ENCODE assay signal across 25 mouse cellular contexts in genomic region chr2:43270802-43271201, GRCm38 (mm10).
DNase-seq lines count a peak whose midpoint lies in the region; ATAC-seq and TF ChIP-seq lines count a peak whose summit lies in the region.
"Had no signal": no experiment of that assay in that cellular context is flagged by ENCODE, and none has a peak within 500 bp of the region (broad histone marks: within the 10 kb centered on the region; RNA-seq: fewer than 3 reads in every experiment).

No protein-coding gene starts in this region.

- WGBS in forebrain, postnatal 0 days, result 45% methylated on average over 1 of the region's 1 CpGs
- WGBS in forebrain, embryonic 16.5 days, result 66% methylated on average over 1 of the region's 1 CpGs
- WGBS in midbrain, postnatal 0 days, result 70% methylated on average over 1 of the region's 1 CpGs
- 77% methylated on average over 1 of the region's 1 CpGs for WGBS in midbrain, embryonic 15.5 days
- 88% methylated on average over 1 of the region's 1 CpGs for WGBS in stomach, postnatal 0 days

- H3K9me3 ChIP-seq in forebrain, postnatal 0 days (ENCODE audit: low read length), result no peaks in the 10 kb centered on the region
- no peaks in the 10 kb centered on the region for H3K9me3 ChIP-seq in forebrain, embryonic 16.5 days (ENCODE audit: control insufficient read depth, low read length)
- no peaks in the 10 kb centered on the region for H3K9me3 ChIP-seq in midbrain, postnatal 0 days (ENCODE audit: low read length)
- no peaks in the 10 kb centered on the region for H3K9me3 ChIP-seq in midbrain, embryonic 15.5 days
- H3K9me3 ChIP-seq in stomach, postnatal 0 days (ENCODE audit: control insufficient read depth, low read length), result no peaks in the 10 kb centered on the region
- H3K9me3 ChIP-seq: forebrain, embryonic 15.5 days; hindbrain, embryonic 10.5 days; limb, embryonic 12.5 days; liver, embryonic 12.5 days; midbrain, embryonic 13.5 days; neural tube, embryonic 12.5 days had no signal

- no peak for TF ChIP-seq EP300 in stomach, postnatal 0 days (optimal IDR thresholded peaks at IDR 0.05)

- no peaks in the 10 kb centered on the region for H3K4me1 ChIP-seq in forebrain, postnatal 0 days (ENCODE audit: insufficient read depth)
- H3K4me1 ChIP-seq in forebrain, embryonic 16.5 days (replicated peaks; ENCODE audit: control insufficient read depth, insufficient read depth, low read length), result peaks cover 4% of the 10 kb centered on the region
- no peaks in the 10 kb centered on the region for H3K4me1 ChIP-seq in midbrain, postnatal 0 days (ENCODE audit: insufficient read depth, low read length)
- H3K4me1 ChIP-seq in midbrain, embryonic 15.5 days, result no peaks in the 10 kb centered on the region
- no peaks in the 10 kb centered on the region for H3K4me1 ChIP-seq in stomach, postnatal 0 days (replicated peaks; ENCODE audit: control insufficient read depth, insufficient read depth)
- H3K4me1 ChIP-seq: hindbrain, embryonic 10.5 days; limb, embryonic 12.5 days; liver, embryonic 12.5 days; neural tube, embryonic 12.5 days had no signal

- no peaks in the 10 kb centered on the region for H3K27me3 ChIP-seq in forebrain, postnatal 0 days (ENCODE audit: insufficient read depth, low read length)
- H3K27me3 ChIP-seq in forebrain, embryonic 16.5 days (replicated peaks; ENCODE audit: control insufficient read depth, insufficient read depth, low read length), result no peaks in the 10 kb centered on the region
- no peaks in the 10 kb centered on the region for H3K27me3 ChIP-seq in midbrain, postnatal 0 days (ENCODE audit: insufficient read depth, low read length)
- no peaks in the 10 kb centered on the region for H3K27me3 ChIP-seq in midbrain, embryonic 15.5 days (replicated peaks)
- H3K27me3 ChIP-seq in stomach, postnatal 0 days (ENCODE audit: control insufficient read depth, insufficient read depth, low read length), result no peaks in the 10 kb centered on the region
- H3K27me3 ChIP-seq: forebrain, embryonic 15.5 days; limb, embryonic 12.5 days; liver, embryonic 12.5 days; midbrain, embryonic 13.5 days; neural tube, embryonic 12.5 days had no signal

- H3K4me2 ChIP-seq in forebrain, postnatal 0 days (ENCODE audit: low read depth), result no peak overlapping the region
- H3K4me2 ChIP-seq in forebrain, embryonic 16.5 days (ENCODE audit: low read length), result no peak overlapping the region
- H3K4me2 ChIP-seq in midbrain, postnatal 0 days (ENCODE audit: low read depth, low read length, poor library complexity, severe bottlenecking), result no peak overlapping the region
- H3K4me2 ChIP-seq in midbrain, embryonic 15.5 days, result no peak overlapping the region
- H3K4me2 ChIP-seq in stomach, postnatal 0 days (replicated peaks; ENCODE audit: low read depth), result no peak overlapping the region
- H3K4me2 ChIP-seq: forebrain, embryonic 15.5 days; limb, embryonic 12.5 days; liver, embryonic 12.5 days; midbrain, embryonic 13.5 days; neural tube, embryonic 12.5 days had no signal

- no peak; the same call in 1 of the 2 replicates for ATAC-seq in forebrain, postnatal 0 days
- no peak for ATAC-seq in forebrain, embryonic 16.5 days
- no peak for ATAC-seq in midbrain, postnatal 0 days (ENCODE audit: low FRiP score)
- no peak for ATAC-seq in midbrain, embryonic 15.5 days (replicated peaks)
- no peak for ATAC-seq in stomach, postnatal 0 days (ENCODE audit: low FRiP score, low TSS enrichment)
- ATAC-seq: forebrain, embryonic 15.5 days; intestine, postnatal 0 days; liver, embryonic 12.5 days; liver, postnatal 0 days; lung, postnatal 0 days; midbrain, embryonic 13.5 days had no signal

- no peaks in the 10 kb centered on the region for H3K36me3 ChIP-seq in forebrain, postnatal 0 days (ENCODE audit: insufficient read depth)
- no peaks in the 10 kb centered on the region for H3K36me3 ChIP-seq in forebrain, embryonic 16.5 days (ENCODE audit: control insufficient read depth, insufficient read depth)
- no peaks in the 10 kb centered on the region for H3K36me3 ChIP-seq in midbrain, postnatal 0 days (ENCODE audit: insufficient read depth, low read length)
- H3K36me3 ChIP-seq in midbrain, embryonic 15.5 days (replicated peaks), result no peaks in the 10 kb centered on the region
- no peaks in the 10 kb centered on the region for H3K36me3 ChIP-seq in stomach, postnatal 0 days (ENCODE audit: control insufficient read depth, insufficient read depth, low read length)
- H3K36me3 ChIP-seq: forebrain, embryonic 15.5 days; hindbrain, embryonic 10.5 days; limb, embryonic 12.5 days; liver, embryonic 12.5 days; midbrain, embryonic 13.5 days; neural tube, embryonic 12.5 days had no signal

- no peak overlapping the region for H3K27ac ChIP-seq in forebrain, postnatal 0 days (ENCODE audit: low read depth, low read length)
- H3K27ac ChIP-seq in forebrain, embryonic 16.5 days (ENCODE audit: low read length), result no peak overlapping the region
- H3K27ac ChIP-seq in left cerebral cortex, adult 2 months, result no peak overlapping the region
- no peak overlapping the region for H3K27ac ChIP-seq in midbrain, postnatal 0 days (ENCODE audit: low read depth, low read length)
- no peak overlapping the region for H3K27ac ChIP-seq in midbrain, embryonic 15.5 days
- H3K27ac ChIP-seq in stomach, postnatal 0 days (replicated peaks), result no peak overlapping the region
- H3K27ac ChIP-seq: forebrain, embryonic 15.5 days; hindbrain, embryonic 10.5 days; limb, embryonic 12.5 days; liver, embryonic 12.5 days; macrophage; midbrain, embryonic 13.5 days; neural tube, embryonic 12.5 days had no signal

- no peak overlapping the region for H3K9ac ChIP-seq in forebrain, postnatal 0 days
- no peak overlapping the region for H3K9ac ChIP-seq in forebrain, embryonic 16.5 days (replicated peaks; ENCODE audit: low read depth, low read length)
- no peak overlapping the region for H3K9ac ChIP-seq in midbrain, postnatal 0 days (replicated peaks; ENCODE audit: low read length, poor library complexity, severe bottlenecking)
- H3K9ac ChIP-seq in midbrain, embryonic 15.5 days, result no peak overlapping the region
- no peak overlapping the region for H3K9ac ChIP-seq in stomach, postnatal 0 days (ENCODE audit: low read length)
- H3K9ac ChIP-seq: forebrain, embryonic 15.5 days; limb, embryonic 12.5 days; liver, embryonic 12.5 days; liver, postnatal 0 days; midbrain, embryonic 13.5 days; neural tube, embryonic 12.5 days had no signal

- no peak overlapping the region for H3K4me3 ChIP-seq in forebrain, postnatal 0 days (ENCODE audit: low read depth, low read length)
- no peak overlapping the region for H3K4me3 ChIP-seq in forebrain, embryonic 16.5 days (replicated peaks; ENCODE audit: low read length)
- H3K4me3 ChIP-seq in left cerebral cortex, adult 2 months, result no peak overlapping the region
- H3K4me3 ChIP-seq in midbrain, postnatal 0 days (ENCODE audit: low read depth, low read length), result no peak overlapping the region
- H3K4me3 ChIP-seq in midbrain, embryonic 15.5 days, result no peak overlapping the region
- H3K4me3 ChIP-seq in stomach, postnatal 0 days (ENCODE audit: low read depth, low read length), result no peak overlapping the region
- H3K4me3 ChIP-seq: forebrain, embryonic 15.5 days; hindbrain, embryonic 10.5 days; limb, embryonic 12.5 days; liver, embryonic 12.5 days; midbrain, embryonic 13.5 days; myocyte; neural tube, embryonic 12.5 days had no signal

- peak; percentile 71 for DNase-seq in forebrain, postnatal 0 days
- DNase-seq in left cerebral cortex, adult 2 months (ENCODE audit: extremely low spot score in 1 of 2, low spot score in 2 of 2), result no peak
- no peak for DNase-seq in left cerebral cortex, postnatal 36 days (ENCODE audit: low spot score in 2 of 2)
- DNase-seq in midbrain, postnatal 0 days (ENCODE audit: low spot score), result peak; percentile 52
- DNase-seq in stomach, postnatal 0 days (ENCODE audit: low spot score), result no peak
- DNase-seq in gastrocnemius, postnatal 14 days, result no peak
- DNase-seq: adrenal gland, postnatal 25 days; cerebellum, adult 2 months; gastrocnemius, postnatal 10 days; heart, postnatal 14 days; kidney, postnatal 25 days; liver, postnatal 0 days; thymus, postnatal 4 days had no signal

- intact Hi-C loops in left cerebral cortex, adult 2 months (cut with DNase I), result loop anchor here (10.0 kb wide), 1 partner anchor 606 kb away; no protein-coding TSS in a partner anchor
- intact Hi-C loops in left cerebral cortex, postnatal 36 days (cut with DNase I), result no loop called here
- intact Hi-C loops in gastrocnemius, postnatal 14 days (cut with DNase I; ENCODE audit: low total_unique reads), result no loop called here

- peak; percentile 60 for TF ChIP-seq CTCF in forebrain, postnatal 0 days (IDR thresholded peaks at IDR 0.05; ENCODE audit: low read depth)
- peak; percentile 58 for TF ChIP-seq CTCF in left cerebral cortex, adult 2 months (IDR thresholded peaks at IDR 0.05)
- TF ChIP-seq CTCF in midbrain, postnatal 0 days (IDR thresholded peaks at IDR 0.05), result peak; percentile 61
- TF ChIP-seq CTCF in stomach, postnatal 0 days (IDR thresholded peaks at IDR 0.05; ENCODE audit: low read depth), result peak; percentile 27

Comparison
In these comparisons a context has a peak if more than half of its experiments do, and no peak if none do; other contexts are left out.
1. DNase-seq: peak in forebrain, postnatal 0 days (single experiment) and midbrain, postnatal 0 days (single experiment); none in left cerebral cortex, adult 2 months (0 of 2), left cerebral cortex, postnatal 36 days (0 of 2), stomach, postnatal 0 days (single experiment) and gastrocnemius, postnatal 14 days (single experiment).
2. Peak in every context shown above with its lines, with median percentiles within 50 percentile points of each other: CTCF ChIP-seq.